Mouse (Mus musculus): Measurements from ENCODE around the gene Kcnh4.

Gene Kcnh4

GRCm38 (mm10) chr11:100762831-100763230 lies 3.1 kb upstream of the Kcnh4 start, which contains the start of gene Hcrt:
Hcrt (minus strand) TSS chr11:100762931.
- no peak for DNase-seq (ENCODE audit: low spot score in 2 of 2)

GRCm38 (mm10) chr11:100761547-100762045 lies 1.9 kb upstream of the Kcnh4 start:
- peak; percentile 80 to 82 for DNase-seq (ENCODE audit: low spot score in 2 of 2)

GRCm38 (mm10) chr11:100758707-100759610 lies 783 bp downstream of the Kcnh4 start:
- DNase-seq (ENCODE audit: low spot score in 2 of 2), result no peak

- DNase-seq (ENCODE audit: low spot score in 2 of 2), result no peak
Observed at GRCm38 (mm10) chr11:100757566-100757965, 2.2 kb downstream of the Kcnh4 start.

GRCm38 (mm10) chr11:100756476-100756875 lies 3.3 kb downstream of the Kcnh4 start:
- DNase-seq (ENCODE audit: low spot score in 2 of 2), result no peak

GRCm38 (mm10) chr11:100754693-100755057 lies 5.1 kb downstream of the Kcnh4 start:
- DNase-seq (ENCODE audit: low spot score in 2 of 2), result no peak

- peak in 1 of 2 experiments; percentile 56 for DNase-seq (ENCODE audit: low spot score in 2 of 2)
Observed at GRCm38 (mm10) chr11:100754021-100754692, 5.6 kb downstream of the Kcnh4 start.

GRCm38 (mm10) chr11:100752294-100752693 lies 7.4 kb downstream of the Kcnh4 start:
- DNase-seq (ENCODE audit: low spot score in 2 of 2), result no peak

- DNase-seq (ENCODE audit: low spot score in 2 of 2), result no peak
Observed at GRCm38 (mm10) chr11:100750127-100750526, 9.6 kb downstream of the Kcnh4 start.

GRCm38 (mm10) chr11:100749469-100749868 lies 10.3 kb downstream of the Kcnh4 start:
- no peak for DNase-seq (ENCODE audit: low spot score in 2 of 2)

GRCm38 (mm10) chr11:100748620-100749019 lies 11.1 kb downstream of the Kcnh4 start:
- no peak for DNase-seq (ENCODE audit: low spot score in 2 of 2)

GRCm38 (mm10) chr11:100747114-100747513 lies 12.6 kb downstream of the Kcnh4 start:
- DNase-seq (ENCODE audit: low spot score in 2 of 2), result no peak

GRCm38 (mm10) chr11:100746546-100746945 lies 13.2 kb downstream of the Kcnh4 start:
- DNase-seq (ENCODE audit: low spot score in 2 of 2), result no peak

GRCm38 (mm10) chr11:100745085-100745484 lies 14.7 kb downstream of the Kcnh4 start:
- no peak for DNase-seq (ENCODE audit: low spot score in 2 of 2)

- DNase-seq (ENCODE audit: low spot score in 2 of 2), result no peak
Observed at GRCm38 (mm10) chr11:100741348-100741747, 18.4 kb downstream of the Kcnh4 start.

- no peak for DNase-seq (ENCODE audit: low spot score in 2 of 2)
Observed at GRCm38 (mm10) chr11:100738749-100739148, 21.0 kb downstream of the Kcnh4 start.

GRCm38 (mm10) chr11:100738066-100738604 lies 21.6 kb downstream of the Kcnh4 start, which contains the start of gene Rab5c:
Rab5c (minus strand) TSS chr11:100738215.
- DNase-seq (ENCODE audit: low spot score in 2 of 2), result peak; percentile 98

- no peak for DNase-seq (ENCODE audit: low spot score in 2 of 2)
Observed at GRCm38 (mm10) chr11:100737105-100737733, 22.5 kb downstream of the Kcnh4 start.

- no peak for DNase-seq (ENCODE audit: low spot score in 2 of 2)
Observed at GRCm38 (mm10) chr11:100736746-100737080, 23.0 kb downstream of the Kcnh4 start.

- DNase-seq (ENCODE audit: low spot score in 2 of 2), result no peak
Observed at GRCm38 (mm10) chr11:100735954-100736745, 23.6 kb downstream of the Kcnh4 start.
